Mouse (Mus musculus) spleen, adult 10 weeks (tissue): ENCODE measurements around the gene Gm28168. TPM values are rescaled to one million over a fixed set of nuclear protein-coding genes. Genes with fewer than 3 reads are reported as not detected.

Source experiments
- polyA plus RNA-seq: library from polyadenylated mRNA; stranded (reverse); fragments of 350-450 nt; fragmentation: Illumina TruSeq; extraction: RNeasy Lipid Tissue Mini Kit (QIAGEN cat#74804); gene quantifications from one replicate; pipeline ENCODE4 v1.2.3, GENCODE M21; 2015; ENCODE audit warnings: low replicate concordance; ENCODE audit not compliant: insufficient read depth

The Gm28168 gene
- polyA plus RNA-seq: not detected

GRCm38 (mm10) chr1:117927715-117928114 is at the start of gene Gm28168:
Gene Gm28168 (plus strand): TSS chr1:117928015.

DNA sequence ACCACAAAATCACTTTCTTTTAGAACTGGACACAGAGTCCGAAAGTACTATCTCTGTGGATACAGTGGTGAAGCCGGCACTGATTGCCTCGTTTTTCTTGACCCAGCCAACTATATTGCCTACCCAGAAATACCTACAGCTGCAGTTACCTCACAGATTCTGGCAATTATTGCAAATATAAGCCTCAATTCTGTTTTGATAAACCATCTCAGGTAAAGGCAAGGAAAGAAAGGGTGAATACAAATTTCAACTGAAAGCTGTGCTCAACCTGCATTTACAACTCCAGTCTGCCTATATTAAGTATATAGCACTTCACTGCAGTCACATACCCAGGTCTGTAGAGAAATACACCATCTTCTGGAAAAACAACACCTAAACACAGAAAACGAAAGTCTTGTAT is 37.8 kb downstream of the Gm28168 start, which contains the start of gene Gm7145:
Gene Gm7145 (plus strand): TSS at position 301 of the 400 bp plus-strand sequence.

Other genes starting within 250 kb of the Gm28168 start
- gene Gm28363, start 230.9 kb upstream of the Gm28168 start, polyA plus RNA-seq: not detected
- gene B020011L13Rik, start 146.9 kb upstream of the Gm28168 start, polyA plus RNA-seq: not detected
- not detected for gene Gm28360, start 97.9 kb upstream of the Gm28168 start, polyA plus RNA-seq
- not detected for gene Gm7145, start 37.9 kb downstream of the Gm28168 start, polyA plus RNA-seq
- gene Gm29106, start 248.5 kb downstream of the Gm28168 start, polyA plus RNA-seq: not detected